Mouse (Mus musculus) heart, postnatal 25 days (tissue): ENCODE data around the gene Prr12. TPM values are rescaled to one million over a fixed set of nuclear protein-coding genes. Genes with fewer than 3 reads are reported as not detected.

Experiments used
- DNase-seq: peaks from one replicate; pipeline ENCODE4 v3.0.0; 2022; ENCODE audit warnings: low spot score
- intact Hi-C: fragments of 180-260 bp; cut with DNase I; formaldehyde crosslinking; loops from one replicate; pipeline ENCODE4 v1.15.1; 2025
- total RNA-seq, 2 experiments: library from RNA; stranded (reverse); gene quantifications; 2 replicates each; pipeline ENCODE4 v1.2.3; 2021

Gene Prr12
- total RNA-seq, 2 experiments from 2014 or later: 23.2 to 27.7 TPM

- intact Hi-C loops: loop anchor here (2.0 kb wide), 1 partner anchor 33 kb away; no protein-coding TSS in a partner anchor
- peak; percentile 93 for DNase-seq
Measured at GRCm38 (mm10) chr7:45053931-45054510, 1.3 kb upstream of the Prr12 start.

DNA sequence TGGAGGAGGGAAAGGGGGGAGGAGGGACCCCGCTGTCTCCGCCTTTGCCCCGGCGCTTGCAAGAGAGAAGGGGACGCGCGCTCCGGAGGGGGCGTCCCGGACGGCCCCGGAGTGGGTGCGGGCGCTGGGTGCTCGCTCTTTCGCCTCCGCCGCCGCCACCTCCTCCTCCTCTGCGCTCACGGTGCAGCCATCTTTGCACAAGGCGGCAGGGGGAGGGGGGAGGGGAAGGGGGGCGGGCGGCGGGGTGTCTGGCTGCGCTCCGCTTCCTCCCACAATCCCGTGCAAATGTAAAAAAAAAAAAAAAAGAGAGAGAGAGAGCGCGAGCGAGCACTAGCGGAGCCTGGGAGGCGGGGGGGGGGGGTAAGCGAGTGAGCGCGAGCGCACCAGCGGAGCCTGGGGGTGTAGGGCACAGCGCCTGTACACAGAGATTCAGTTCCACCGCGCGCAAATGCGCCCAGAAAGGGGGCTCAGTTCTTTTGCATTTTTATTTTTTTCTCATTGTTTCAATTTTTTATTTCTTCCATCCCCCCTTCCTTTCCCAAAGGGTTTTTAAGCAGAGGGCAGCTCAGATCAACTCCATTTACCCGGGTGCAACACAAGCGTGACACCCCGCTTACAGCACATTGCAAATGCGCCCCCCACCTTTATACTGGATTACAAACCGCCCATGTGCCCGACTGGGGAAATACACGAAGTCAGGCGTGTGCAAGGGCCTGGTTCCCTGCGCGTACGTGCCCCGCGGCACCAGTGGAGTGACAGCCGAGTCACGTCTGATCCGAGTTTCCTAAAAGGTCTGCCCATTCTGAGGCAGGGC is 643 bp upstream of the Prr12 start:
- DNase-seq: peak; percentile 74
- intact Hi-C loops: loop anchor here (2.0 kb wide), 1 partner anchor 33 kb away; no protein-coding TSS in a partner anchor

DNA sequence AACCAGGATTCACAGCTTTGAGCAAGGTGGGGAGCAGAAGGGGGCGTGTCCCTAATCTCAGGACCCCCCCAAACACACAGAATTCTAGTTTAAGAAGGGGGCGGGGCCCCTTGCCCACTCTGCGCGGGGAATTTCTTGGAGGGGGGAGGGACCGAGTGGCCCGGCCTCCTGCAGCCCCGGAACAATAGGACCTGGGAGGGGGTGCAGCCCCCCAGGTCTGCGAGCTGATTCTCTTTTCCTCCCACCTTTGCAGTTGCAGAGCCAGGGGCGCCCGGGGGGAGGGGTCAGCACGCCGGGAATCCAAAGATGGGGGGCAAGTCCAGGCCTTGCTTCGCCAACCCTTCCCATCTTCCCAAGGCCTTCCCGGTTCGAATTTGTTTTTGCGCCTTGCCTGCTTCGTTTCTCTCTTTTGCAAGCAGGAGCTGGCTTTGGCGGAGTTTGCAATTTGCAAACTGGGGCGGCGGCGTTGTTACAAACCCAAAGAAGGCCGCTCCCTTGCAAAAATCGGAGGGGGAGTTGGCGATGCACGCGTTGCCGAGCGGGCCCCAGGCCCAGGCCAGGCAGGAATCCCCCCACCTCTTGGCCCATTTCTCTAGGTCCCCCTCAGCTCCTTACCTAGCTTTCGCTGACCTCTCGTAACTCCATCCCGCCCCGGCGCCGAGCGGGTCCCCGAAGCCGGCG is 360 bp downstream of the Prr12 start:
- no peak for DNase-seq
- intact Hi-C loops: loop anchor here (2.0 kb wide), 1 partner anchor 32 kb away; no protein-coding TSS in a partner anchor

DNA sequence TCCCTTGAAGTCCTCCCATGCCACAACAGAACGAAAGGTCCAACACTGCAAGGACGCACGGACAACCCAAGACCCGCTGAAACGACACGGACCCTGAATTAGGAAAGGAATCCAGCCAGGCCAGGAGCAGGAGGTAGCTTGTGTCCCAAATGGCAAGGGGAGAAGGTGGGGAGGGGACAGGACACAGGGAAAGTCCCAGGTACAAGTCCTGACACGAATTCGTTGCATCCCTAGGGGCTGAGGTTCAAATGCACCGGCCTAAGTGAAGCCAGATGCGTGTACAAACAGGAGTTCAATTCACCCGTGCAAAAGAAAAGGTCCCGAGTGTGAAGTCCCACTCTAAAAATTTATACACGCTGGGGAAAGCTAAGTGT is 1.1 kb downstream of the Prr12 start:
- intact Hi-C loops: no loop called here
- no peak for DNase-seq

GRCm38 (mm10) chr7:45050945-45051600 is 1.6 kb downstream of the Prr12 start:
- DNase-seq: peak; percentile 70
- intact Hi-C loops: no loop called here

DNA sequence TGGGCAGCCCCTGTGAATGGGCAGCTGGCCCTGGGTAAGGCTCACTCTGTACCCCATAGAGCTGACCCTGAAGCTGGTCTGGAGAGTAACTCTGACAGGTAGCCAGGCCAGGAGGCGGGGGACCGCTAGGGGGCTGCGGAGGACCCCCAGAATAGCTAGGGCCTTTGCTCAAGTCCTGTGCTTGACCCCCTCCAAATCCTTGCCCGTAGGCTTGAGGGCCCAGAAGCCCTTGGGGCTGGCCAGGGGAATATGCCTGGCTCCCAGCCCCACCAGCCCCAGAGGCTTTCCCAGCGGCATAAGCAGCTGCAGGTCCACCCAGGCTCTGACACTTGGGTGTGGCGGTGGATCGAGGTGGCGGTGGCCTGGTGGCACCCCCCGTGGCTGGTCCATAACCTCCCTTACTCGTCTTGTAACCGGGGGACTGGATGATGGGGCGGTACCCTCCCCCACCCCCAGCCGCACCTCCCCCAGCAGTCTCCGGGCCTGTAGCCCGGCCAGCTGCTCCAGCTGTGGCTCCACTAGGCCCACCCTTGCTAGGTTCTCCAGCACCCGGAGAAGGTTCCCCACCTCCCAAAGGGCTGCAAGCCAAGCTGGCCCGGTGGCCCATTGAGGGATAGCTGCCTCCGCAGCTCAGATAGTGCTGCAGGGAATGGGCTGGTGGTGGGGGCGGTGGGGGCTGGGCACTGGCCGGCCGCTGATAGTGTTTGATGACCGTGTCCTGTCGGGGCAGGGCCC is 3.6 kb downstream of the Prr12 start:
- DNase-seq: no peak
- intact Hi-C loops: no loop called here

- intact Hi-C loops: no loop called here
- no peak for DNase-seq
Measured at GRCm38 (mm10) chr7:45048001-45048890, 4.4 kb downstream of the Prr12 start.

DNA sequence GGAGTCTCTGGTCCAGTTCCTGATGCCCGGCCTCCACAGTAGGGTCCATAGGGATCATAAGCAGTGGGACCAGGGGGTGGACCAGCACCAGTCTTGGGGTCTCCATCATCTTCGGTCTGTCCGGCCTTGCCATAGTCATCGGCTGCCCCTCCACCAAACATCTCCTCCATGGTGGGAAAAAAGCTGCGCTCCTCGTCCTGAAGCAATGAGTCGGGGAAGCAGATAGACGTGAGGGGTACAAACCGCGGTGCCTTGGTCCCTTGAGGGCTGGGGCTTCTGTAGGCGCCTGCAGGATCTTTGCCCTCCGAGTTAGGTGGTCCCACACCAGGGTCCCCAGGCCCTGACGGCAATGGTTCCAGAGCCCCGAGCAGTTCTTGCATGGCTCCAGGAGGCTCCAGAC is 5.2 kb downstream of the Prr12 start:
- intact Hi-C loops: loop anchor here (2.0 kb wide), 1 partner anchor 21 kb away; no protein-coding TSS in a partner anchor
- no peak for DNase-seq

DNA sequence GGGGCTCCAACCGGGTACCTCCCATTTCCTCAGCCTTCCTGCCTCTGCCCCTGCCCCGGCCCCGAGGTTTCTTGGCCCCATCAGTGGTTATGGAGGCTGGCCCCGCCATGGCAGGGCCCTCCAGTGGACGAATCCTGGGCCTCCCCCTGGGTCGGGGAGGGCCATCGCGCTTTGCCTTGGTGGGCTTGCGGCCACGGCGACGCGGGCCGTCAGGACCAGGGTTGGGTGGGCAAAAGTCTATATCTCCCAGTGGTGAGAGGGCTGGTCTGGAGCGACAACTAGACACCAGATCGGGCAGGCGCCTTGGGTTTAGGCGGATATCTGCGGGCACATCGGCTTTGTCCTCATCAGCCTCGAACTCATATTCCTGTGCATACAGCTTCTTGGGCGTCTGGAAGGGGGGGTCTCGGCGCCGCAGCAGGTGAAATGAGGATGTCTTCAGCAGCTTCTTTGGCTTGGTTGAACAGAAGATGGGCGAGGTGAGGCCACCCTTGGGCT is 5.8 kb downstream of the Prr12 start:
- no peak for DNase-seq
- intact Hi-C loops: loop anchor here (2.0 kb wide), 1 partner anchor 20 kb away; no protein-coding TSS in a partner anchor

- intact Hi-C loops: loop anchor here (2.0 kb wide), 1 partner anchor 19 kb away; no protein-coding TSS in a partner anchor
- DNase-seq: no peak
Measured at GRCm38 (mm10) chr7:45045741-45046140, 6.9 kb downstream of the Prr12 start.

DNA sequence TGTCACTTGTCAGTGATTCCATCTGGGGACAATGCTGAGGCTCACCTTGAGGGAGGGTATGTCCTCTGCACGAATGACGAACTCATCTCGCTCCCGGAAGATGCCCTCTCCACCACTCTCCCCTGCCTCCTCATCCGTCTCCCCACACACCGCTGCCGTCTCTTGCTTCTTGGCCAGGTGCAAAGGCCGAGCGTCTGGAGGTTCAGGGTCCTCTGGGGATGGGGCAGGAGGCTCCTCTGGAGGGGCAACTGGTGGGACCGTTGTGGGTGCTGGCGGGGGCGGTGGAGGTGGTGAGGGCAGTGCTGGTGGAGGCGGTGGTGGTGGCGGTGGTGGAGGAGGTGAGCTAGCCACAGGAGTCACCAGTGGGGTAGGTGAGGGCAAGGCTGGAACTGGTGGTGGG is 9.4 kb downstream of the Prr12 start:
- intact Hi-C loops: no loop called here

DNA sequence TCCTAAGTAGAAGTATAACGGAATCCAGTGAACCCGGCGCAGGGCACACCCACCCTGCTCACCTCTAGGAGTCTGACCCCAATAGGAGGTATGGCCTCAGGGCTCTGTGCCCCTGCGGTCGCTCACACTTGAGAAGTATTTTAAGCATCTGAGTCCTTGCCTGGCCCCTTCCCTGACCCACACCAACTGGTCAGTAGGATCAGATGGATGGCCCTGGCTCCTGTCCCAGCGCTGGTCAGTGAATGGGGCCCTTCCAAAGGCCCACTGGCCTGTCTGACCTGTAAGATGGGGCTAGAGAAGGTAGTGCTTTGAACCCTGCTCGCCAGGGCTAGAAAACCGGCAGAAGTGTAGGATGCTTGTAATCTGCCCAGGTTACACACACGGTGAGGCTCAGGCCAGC is 11.8 kb downstream of the Prr12 start:
- DNase-seq: no peak
- intact Hi-C loops: no loop called here

More for the DNA sequence above, 9.4 kb downstream of the Prr12 start:
- no peak for DNase-seq

DNA sequence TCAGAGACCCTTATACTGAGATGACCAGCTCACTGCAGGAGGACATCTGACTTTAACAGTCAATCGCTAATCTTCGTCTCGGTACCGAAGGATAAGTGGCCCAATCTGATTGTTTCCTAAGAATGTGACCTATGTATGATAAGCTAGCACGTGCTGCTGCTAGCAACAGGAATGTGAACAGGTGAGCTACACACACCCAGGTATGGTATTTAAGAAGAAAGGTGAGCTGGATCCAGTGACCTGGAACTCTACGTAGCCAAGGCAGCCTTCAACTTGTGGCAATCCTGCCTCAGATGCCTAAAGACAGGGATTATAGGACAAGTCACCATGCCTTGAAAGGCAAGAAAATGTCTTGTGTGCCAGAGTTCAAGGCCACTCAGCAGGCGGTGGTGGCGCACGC is 14.3 kb downstream of the Prr12 start:
- intact Hi-C loops: no loop called here
- no peak for DNase-seq

- DNase-seq: no peak
- intact Hi-C loops: no loop called here
Measured at GRCm38 (mm10) chr7:45037720-45038361, 14.8 kb downstream of the Prr12 start.

DNA sequence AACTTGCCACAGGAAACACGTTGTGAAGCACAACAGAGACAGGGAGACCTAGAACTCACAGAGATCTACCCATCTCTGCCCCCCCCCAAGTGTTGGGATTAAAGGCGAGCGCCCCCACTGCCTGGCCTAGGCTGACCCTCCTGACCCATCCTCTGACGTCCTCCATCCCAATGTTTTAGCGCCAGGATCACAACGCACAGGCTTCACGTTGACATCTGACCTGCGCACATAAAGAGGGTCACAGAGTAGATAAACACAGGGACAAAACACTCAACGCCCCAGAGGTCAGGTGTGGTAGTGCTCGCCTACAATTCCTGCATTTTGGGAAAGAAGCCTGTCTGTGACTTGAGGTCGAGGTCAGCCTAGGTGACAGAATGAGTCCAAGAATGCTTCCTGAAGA is 16.0 kb downstream of the Prr12 start:
- intact Hi-C loops: no loop called here
- DNase-seq: no peak

GRCm38 (mm10) chr7:45035631-45036030 is 17.1 kb downstream of the Prr12 start:
- intact Hi-C loops: no loop called here
- no peak for DNase-seq

DNA sequence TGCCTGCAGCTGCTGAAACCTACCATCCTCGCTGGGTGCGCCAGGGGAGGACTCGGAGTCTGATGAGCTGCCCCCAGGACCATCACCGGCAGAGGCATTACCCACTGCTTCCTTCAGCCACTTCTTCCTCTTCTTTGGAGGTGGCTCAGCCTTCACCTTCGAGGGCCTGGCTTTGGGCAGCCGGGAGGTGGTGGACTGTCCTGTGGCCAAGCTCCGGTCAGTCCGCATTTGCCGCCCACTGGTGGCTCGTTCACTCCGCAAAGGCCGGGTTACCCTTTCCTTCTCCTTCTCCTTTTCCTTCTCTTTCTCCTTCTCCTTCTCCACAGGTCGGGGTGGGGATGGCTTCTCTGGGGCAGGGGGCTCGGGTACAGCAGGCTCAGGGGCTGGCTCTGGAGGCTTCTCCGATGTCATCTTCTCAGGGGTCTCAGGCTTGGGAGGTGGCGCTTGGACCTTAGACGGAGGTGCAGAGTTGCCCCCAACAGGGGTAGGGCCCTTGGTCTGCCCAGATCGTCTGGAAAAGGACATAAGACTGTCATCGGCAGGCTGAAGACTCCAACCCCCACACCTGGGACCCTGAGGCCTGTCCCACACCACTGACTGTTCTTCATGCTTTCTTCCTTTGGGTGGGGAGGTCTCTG is 18.8 kb downstream of the Prr12 start:
- intact Hi-C loops: no loop called here
- DNase-seq: no peak
